Mouse (Mus musculus) brain, embryonic 14.5 days (tissue): Measurements from ENCODE around the gene Ascc2.

Experiments
- CTCF ChIP-seq: fragments of 200-500 bp; IDR thresholded peaks from 2 replicates; pipeline ENCODE4 v1.5.1; 2012; ENCODE audit warnings: inconsistent platforms, mild to moderate bottlenecking, moderate library complexity, borderline replicate concordance; ENCODE audit not compliant: insufficient read depth, insufficient read length; ENCODE audit errors: extremely low read depth
- POLR2A ChIP-seq: fragments of 200-500 bp; IDR thresholded peaks from 2 replicates; pipeline ENCODE4 v1.6.1; 2012; ENCODE audit warnings: mild to moderate bottlenecking, inconsistent platforms, borderline replicate concordance; ENCODE audit not compliant: poor library complexity, insufficient read depth, insufficient read length, severe bottlenecking; ENCODE audit errors: extremely low read depth

DNA sequence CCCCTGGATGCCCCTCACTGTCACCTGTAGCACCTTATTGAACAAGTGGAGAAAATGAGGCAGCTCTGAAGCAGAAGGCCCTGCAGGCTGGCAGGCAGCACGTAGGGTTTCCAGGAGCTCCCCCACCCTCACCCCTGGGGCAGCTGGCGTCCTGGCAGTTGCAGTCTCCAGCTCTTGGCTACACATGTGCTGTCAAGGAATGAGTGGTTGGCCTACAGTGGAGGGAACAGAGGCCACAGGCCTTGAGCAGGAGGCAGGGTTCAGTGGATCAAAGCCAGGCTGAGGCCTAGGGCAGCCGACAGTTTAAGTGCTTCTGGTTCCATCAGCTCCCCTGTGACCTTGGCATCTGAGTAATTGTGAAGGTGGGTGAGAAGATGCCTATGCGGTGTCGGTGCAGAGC is 93.4 kb downstream of the Ascc2 start:
- no peak for TF ChIP-seq CTCF
- TF ChIP-seq POLR2A: no peak
